Mouse (Mus musculus) limb, embryonic 15.5 days (tissue): ENCODE results near the gene Rasl11b. TPM values are rescaled to one million over a fixed set of nuclear protein-coding genes. Genes with fewer than 3 reads are reported as not detected.

ENCODE experiments used
- ATAC-seq: fragments of 200-750 bp; cut with Nextera tagmentation; 2 replicates; pipeline ENCODE4 v1.8.0; 2017; ENCODE audit warnings: low read depth, moderate TSS enrichment; ENCODE audit not compliant: insufficient number of reproducible peaks, low FRiP score, low TSS enrichment
- H3K27ac ChIP-seq: fragments of 300-500 bp; sonication (generic); 2 replicates; pipeline ENCODE4 v1.5.1; 2015; ENCODE audit warnings: moderate library complexity, mild to moderate bottlenecking, inconsistent platforms
- H3K27me3 ChIP-seq: fragments of 300-500 bp; sonication (generic); 2 replicates; pipeline ENCODE4 v1.6.1; 2015; ENCODE audit warnings: inconsistent platforms
- H3K36me3 ChIP-seq: fragments of 300-500 bp; sonication (generic); 2 replicates; pipeline ENCODE4 v1.6.1; 2015; ENCODE audit warnings: inconsistent platforms
- H3K4me1 ChIP-seq: fragments of 300-500 bp; sonication (generic); 2 replicates; pipeline ENCODE4 v1.6.1; 2015; ENCODE audit warnings: inconsistent platforms
- H3K4me2 ChIP-seq: fragments of 300-500 bp; sonication (generic); 2 replicates; pipeline ENCODE4 v1.6.1; 2015; ENCODE audit warnings: mild to moderate bottlenecking, inconsistent platforms
- H3K4me3 ChIP-seq: fragments of 300-500 bp; sonication (generic); 2 replicates; pipeline ENCODE4 v1.5.1; 2015; ENCODE audit warnings: mild to moderate bottlenecking, inconsistent platforms
- H3K9ac ChIP-seq: fragments of 300-500 bp; sonication (generic); 2 replicates; pipeline ENCODE4 v1.6.1; 2015; ENCODE audit warnings: inconsistent platforms
- H3K9me3 ChIP-seq: fragments of 300-500 bp; sonication (generic); 2 replicates; pipeline ENCODE4 v1.6.1; 2016; ENCODE audit warnings: inconsistent platforms
- WGBS: fragments of 180-500 bp; shearing (Covaris S2); methylation state at CpG from one replicate; pipeline ENCODE4 v1.1.7; 2015; 5-methylcytosine and 5-hydroxymethylcytosine counted together
- polyA plus RNA-seq: library from polyadenylated mRNA; unstranded; fragments of >200 nt; fragmentation: Nextera tagmentation; extraction: Ambion mirVana; gene quantifications from 2 replicates; pipeline ENCODE4 v1.2.1, GENCODE M21; 2015

The Rasl11b gene
- 126 and 133 TPM in 2 replicates for polyA plus RNA-seq

DNA sequence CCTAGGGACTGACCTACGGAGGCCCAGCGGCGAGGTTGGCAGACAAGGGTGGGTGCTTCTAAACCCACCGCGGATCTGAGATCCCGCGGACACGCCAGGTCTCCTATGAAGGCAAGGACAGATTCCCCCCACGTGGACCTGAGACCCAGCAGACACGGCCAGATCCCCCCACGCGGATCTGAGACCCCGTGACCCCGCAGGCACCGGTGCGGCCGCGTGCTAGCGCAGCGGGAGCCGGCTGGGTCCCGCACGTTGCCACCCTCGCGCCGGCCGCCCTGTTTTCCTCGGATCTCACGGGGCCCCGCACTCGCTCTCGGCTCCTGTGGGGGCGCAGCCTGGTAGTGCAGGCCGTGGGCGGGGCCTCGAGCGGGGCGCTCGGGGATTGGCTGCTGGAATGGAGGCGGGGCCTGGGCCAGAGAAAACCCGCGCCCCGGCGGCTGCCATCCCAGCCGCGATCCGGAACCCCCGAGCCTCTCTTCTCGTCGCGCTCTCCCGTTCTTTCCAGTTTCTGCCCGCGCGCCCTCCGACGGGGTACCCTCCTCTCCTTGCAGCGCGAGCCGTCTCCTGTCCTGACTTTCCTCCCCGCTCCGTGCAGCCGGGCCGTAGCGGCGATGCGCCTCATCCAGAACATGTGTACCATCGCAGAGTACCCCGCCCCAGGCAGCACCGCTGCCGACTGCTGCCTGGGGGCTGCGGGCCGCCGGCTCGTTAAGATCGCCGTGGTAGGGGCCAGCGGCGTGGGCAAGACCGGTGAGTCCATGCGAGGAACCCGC, at the start of gene Rasl11b:
Gene Rasl11b, plus strand, starts transcription at position 446 of the 773 bp plus-strand sequence.
- Histone ChIP-seq H3K27ac (peak within 1 kb of the TSS; percentile 93), H3K9ac (peak within 1 kb of the TSS; percentile 98), H3K4me3 (peak within 1 kb of the TSS; percentile 93), H3K4me2 (peak within 1 kb of the TSS; percentile 98), H3K36me3 (peaks cover 20% of the 10 kb centered on the region), H3K4me1 (peaks cover 67% of the 10 kb centered on the region), H3K27me3 (no peaks in the 10 kb centered on the region), H3K9me3 (no peaks in the 10 kb centered on the region)
- ATAC-seq = peak; percentile 83
- under 1% methylated on average over 79 of the region's 82 CpGs for WGBS

DNA sequence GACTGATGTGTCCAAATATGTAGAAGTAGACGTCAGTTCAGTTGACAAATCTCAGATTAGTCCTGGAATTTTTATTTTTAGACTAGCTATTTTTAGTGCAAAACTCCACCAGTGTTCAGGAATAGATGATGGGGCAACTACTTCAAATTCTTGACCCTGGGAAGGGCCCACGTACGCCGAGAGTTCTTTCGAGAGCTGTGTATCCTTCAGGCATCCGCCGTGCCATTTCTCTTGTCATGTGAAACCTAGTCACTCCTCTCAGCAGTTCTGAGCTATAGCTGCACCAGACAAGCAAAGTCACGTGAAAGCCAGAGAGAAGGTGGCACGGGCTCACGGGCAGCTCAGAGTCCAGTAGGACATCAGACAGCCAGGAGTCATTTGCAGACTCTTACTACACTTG, 47.5 kb upstream of the Rasl11b start:
- no peak for ATAC-seq
- Histone ChIP-seq H3K4me1 (no peaks in the 10 kb centered on the region), H3K4me3 (no peak overlapping the region), H3K9me3 (no peaks in the 10 kb centered on the region), H3K27me3 (no peaks in the 10 kb centered on the region), H3K27ac (no peak overlapping the region), H3K9ac (no peak overlapping the region), H3K36me3 (no peaks in the 10 kb centered on the region), H3K4me2 (no peak overlapping the region)
- WGBS = 70% methylated on average over 10 of the region's 10 CpGs

DNA sequence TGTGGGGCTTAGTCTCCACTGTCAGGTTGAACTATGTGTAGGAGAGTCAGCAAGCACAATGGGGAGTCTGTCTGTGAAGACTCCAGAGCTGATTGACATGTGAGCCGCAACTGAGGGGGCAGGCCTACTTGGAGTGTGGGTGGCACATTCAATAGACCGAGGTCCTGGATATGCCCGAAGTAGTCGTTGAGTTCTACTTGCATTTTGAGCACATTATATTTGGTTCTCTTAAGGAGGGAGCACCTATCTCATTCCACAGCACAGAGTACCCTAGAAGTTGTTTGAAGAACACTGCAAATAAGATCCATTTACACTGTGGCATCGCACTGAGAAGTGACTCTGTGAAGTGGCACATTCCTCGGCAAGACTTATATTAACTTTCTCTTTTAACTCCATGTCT, 45.1 kb upstream of the Rasl11b start:
- Histone ChIP-seq H3K4me2 (no peak overlapping the region), H3K36me3 (no peaks in the 10 kb centered on the region), H3K4me3 (no peak overlapping the region), H3K4me1 (peaks cover 2% of the 10 kb centered on the region; the same call in 1 of the 2 replicates), H3K27me3 (no peaks in the 10 kb centered on the region), H3K9me3 (no peaks in the 10 kb centered on the region), H3K27ac (no peak overlapping the region), H3K9ac (no peak overlapping the region)
- ATAC-seq = no peak
- 89% methylated on average over 6 of the region's 6 CpGs for WGBS

DNA sequence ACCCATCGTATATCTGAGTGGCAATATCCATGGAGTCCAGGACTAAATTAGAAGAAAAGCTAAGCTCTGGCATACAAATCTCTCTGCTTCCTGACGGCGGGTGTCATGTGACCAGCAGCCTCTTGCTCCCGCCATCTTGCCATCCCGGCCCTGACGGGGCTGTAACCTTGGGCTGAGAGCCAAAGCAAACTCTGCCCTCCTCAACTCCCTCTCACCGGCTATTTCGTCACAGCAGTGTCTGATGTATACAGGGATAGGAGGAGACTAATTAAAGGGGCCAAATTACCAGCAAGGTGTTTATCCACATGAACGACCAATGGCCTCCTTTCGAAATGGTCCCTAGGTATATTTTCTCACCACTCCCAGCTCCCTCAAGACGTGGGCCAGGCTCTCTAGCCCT, 43.3 kb upstream of the Rasl11b start:
- Histone ChIP-seq H3K9ac (no peak overlapping the region), H3K27ac (no peak overlapping the region), H3K9me3 (no peaks in the 10 kb centered on the region)

DNA sequence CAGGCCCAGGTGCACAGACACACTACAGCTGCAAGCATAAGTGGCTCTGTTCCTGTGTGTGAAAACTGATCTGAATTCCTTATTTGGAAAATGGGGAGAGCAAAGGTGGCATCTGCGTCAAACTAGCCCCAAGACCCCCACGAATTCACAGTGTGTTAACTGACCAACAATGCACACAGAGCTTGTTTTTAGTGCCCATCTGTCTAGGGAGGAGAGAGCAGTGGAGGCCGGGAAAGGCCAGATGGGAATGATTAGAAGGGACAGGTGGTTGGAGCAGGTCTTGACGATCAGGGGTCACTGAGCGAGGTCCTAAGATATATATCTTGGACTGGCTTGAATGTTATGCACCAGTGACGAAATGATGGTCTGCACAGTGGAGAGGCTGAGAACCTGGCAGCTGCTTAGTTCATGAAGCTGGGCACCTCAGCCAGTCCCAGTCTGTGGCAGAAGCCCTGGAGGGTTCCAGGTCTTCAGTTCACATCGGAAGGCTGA, 39.2 kb upstream of the Rasl11b start:
- Histone ChIP-seq H3K36me3 (no peaks in the 10 kb centered on the region), H3K9me3 (no peaks in the 10 kb centered on the region), H3K9ac (no peak overlapping the region), H3K4me3 (no peak overlapping the region), H3K4me1 (peaks cover 26% of the 10 kb centered on the region), H3K4me2 (no peak overlapping the region), H3K27ac (0 out of 2 replicates have a peak overlapping the region, but pooled peaks have one; percentile 7), H3K27me3 (no peaks in the 10 kb centered on the region)
- 30% methylated on average over 7 of the region's 7 CpGs for WGBS
- no peak for ATAC-seq

More for the DNA sequence above, 43.3 kb upstream of the Rasl11b start:
- 77% methylated on average over 11 of the region's 11 CpGs for WGBS
- Histone ChIP-seq H3K27me3 (no peaks in the 10 kb centered on the region), H3K4me1 (peaks cover 11% of the 10 kb centered on the region), H3K4me2 (no peak overlapping the region), H3K36me3 (no peaks in the 10 kb centered on the region), H3K4me3 (no peak overlapping the region)
- no peak for ATAC-seq

DNA sequence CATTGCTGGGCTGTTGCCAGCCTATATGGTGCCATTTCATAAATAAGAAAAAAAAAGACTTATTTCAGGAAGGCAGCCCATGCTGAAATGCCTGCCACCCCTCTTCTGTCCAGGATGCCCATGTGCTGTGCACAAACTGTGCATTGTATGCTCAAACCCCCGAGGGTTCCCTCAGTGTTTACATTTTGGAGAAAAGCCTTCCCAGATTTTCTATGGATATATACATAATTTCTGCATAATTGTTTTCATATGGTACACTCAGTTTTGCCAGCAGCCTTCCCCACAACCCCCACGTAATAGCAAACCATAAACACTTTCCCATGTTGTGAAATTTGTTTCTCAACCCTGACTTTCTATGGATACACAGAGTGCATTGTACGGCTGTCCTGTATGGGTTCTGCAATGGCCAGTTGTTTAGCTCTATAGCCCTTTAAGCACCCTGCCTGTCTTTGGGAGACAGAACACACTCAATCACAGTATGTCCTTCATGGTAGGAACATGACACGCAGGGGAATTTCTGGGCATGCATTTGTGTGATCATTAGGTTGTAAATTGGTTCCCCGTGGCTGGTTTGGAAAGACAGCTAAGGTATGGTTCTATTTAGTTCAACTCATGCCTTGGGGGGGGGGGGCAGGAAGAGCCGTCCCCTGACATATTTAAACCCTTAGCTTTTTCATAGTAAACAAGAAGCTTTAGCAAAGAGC, 36.0 kb upstream of the Rasl11b start:
- 43% methylated on average over 6 of the region's 6 CpGs for WGBS

DNA sequence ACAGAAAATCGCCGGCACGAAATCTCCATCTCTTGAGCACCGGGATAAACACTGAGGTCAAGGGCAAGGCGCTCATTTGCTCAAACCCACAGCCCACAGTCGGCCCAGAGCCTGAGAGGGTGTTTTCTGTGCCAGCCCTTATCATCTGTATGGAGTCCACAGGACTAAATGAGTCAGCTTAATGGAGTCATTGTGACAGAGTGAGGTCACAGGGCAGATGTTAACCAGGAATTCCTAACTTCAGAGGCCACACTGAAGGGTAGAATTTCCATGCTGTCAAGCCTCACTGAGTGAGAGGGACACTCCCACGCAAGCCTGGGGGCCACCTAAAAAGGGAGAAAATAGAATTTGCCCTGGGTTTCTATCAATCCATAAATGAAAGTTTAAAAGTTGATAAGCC, 35.2 kb upstream of the Rasl11b start:
- no peak for ATAC-seq
- H3K36me3 ChIP-seq = no peaks in the 10 kb centered on the region
- H3K4me2 ChIP-seq = no peak overlapping the region
- peaks cover 45% of the 10 kb centered on the region for H3K4me1 ChIP-seq
- H3K9me3 ChIP-seq = no peaks in the 10 kb centered on the region
- WGBS = 51% methylated on average over 7 of the region's 7 CpGs
- H3K27ac ChIP-seq = peak overlapping the region; percentile 83
- H3K27me3 ChIP-seq = no peaks in the 10 kb centered on the region
- no peak overlapping the region for H3K9ac ChIP-seq
- H3K4me3 ChIP-seq = no peak overlapping the region

More for the DNA sequence above, 36.0 kb upstream of the Rasl11b start:
- H3K4me1 ChIP-seq = peaks cover 47% of the 10 kb centered on the region
- no peak overlapping the region for H3K9ac ChIP-seq
- H3K36me3 ChIP-seq = no peaks in the 10 kb centered on the region
- no peak overlapping the region for H3K4me2 ChIP-seq
- ATAC-seq = no peak
- no peaks in the 10 kb centered on the region for H3K27me3 ChIP-seq
- H3K27ac ChIP-seq = peak overlapping the region; percentile 83
- H3K4me3 ChIP-seq = no peak overlapping the region
- H3K9me3 ChIP-seq = no peaks in the 10 kb centered on the region

DNA sequence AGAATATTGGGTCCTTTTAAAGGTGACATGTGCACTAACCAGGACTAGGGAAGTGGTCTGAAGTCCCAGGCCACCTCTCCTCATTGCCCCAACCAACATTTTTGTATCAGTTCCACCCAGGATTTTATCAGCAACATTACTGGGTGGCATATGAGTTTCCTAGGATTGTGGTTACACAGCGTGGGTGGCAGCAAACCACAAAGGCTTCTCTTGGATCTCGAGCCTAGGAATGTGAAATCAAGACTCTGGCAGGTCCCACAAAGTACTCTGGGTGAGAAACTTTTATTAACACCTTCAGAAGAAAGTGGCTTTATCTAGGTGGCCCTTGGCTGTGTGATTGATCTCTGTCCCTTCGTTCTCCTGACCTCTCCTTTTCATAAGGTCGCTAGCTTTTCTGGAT, 34.7 kb upstream of the Rasl11b start:
- no peaks in the 10 kb centered on the region for H3K9me3 ChIP-seq
- no peak overlapping the region for H3K9ac ChIP-seq
- H3K4me3 ChIP-seq = no peak overlapping the region
- 61% methylated on average over 4 of the region's 4 CpGs for WGBS
- peak overlapping the region; percentile 83 for H3K27ac ChIP-seq
- no peak overlapping the region for H3K4me2 ChIP-seq
- H3K27me3 ChIP-seq = no peaks in the 10 kb centered on the region
- no peaks in the 10 kb centered on the region for H3K36me3 ChIP-seq
- ATAC-seq = no peak
- peaks cover 44% of the 10 kb centered on the region for H3K4me1 ChIP-seq

DNA sequence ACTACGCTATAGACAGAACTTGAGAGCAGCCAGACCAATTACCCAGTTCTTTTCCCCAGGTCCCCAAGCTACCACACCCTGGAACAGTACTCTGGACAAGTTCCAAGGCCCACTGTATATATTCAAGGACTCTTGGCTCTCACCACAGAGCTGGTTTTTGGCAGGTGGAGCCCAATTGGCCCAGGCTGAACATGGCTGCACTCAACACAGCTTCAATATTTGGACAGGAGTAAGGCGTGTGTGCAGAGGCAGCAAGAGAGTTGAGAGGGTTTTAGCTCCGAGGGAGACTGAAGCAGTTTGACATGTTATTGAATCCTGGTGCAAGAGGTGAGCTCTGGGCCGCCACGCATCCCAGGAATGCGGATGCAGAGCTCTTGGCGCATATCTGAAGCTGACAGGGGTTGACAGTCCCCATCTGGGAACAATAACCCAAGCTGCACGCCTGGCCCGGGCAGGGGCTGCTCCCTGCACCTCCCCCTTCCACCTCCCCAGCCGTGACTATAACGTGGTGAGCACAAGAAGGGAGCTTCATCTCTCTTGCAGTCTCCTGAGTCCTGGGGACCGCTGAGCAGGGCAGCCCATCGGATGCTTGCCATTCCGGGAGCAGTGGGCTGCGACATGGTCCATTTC, 33.7 kb upstream of the Rasl11b start:
- peaks cover 36% of the 10 kb centered on the region for H3K4me1 ChIP-seq
- peak overlapping the region; percentile 17 for H3K4me3 ChIP-seq
- H3K27me3 ChIP-seq = no peaks in the 10 kb centered on the region
- no peaks in the 10 kb centered on the region for H3K36me3 ChIP-seq
- H3K9me3 ChIP-seq = no peaks in the 10 kb centered on the region
- no peak overlapping the region for H3K9ac ChIP-seq
- peak; percentile 88 for ATAC-seq
- peak overlapping the region; percentile 83 for H3K27ac ChIP-seq
- H3K4me2 ChIP-seq = peak overlapping the region; percentile 43
- 4% methylated on average over 15 of the region's 15 CpGs for WGBS

DNA sequence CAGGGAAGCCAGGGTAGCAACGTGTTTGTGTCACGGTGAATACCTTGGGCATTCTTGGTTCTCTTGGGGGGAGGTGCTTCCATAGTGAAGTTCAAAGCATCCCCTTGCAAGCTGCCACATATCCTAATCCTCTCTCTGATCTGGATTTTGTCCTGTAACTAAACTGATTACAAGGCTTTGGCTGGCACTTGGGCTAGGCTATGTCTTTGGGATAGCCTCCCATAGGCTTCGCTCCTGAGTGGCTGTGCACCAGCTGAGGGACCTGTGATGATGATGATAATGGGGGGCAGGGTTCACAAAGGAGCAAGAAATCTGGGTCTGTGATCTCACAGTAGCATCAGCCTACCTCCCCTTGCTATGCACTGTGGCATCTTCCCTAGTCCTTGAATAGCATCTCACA, 33.1 kb upstream of the Rasl11b start:
- no peaks in the 10 kb centered on the region for H3K27me3 ChIP-seq
- H3K4me2 ChIP-seq = peak overlapping the region; percentile 43
- peaks cover 36% of the 10 kb centered on the region for H3K4me1 ChIP-seq
- H3K36me3 ChIP-seq = no peaks in the 10 kb centered on the region
- peak overlapping the region; percentile 17 for H3K4me3 ChIP-seq
- no peak for ATAC-seq
- peak overlapping the region; percentile 83 for H3K27ac ChIP-seq
- H3K9ac ChIP-seq = no peak overlapping the region
- no peaks in the 10 kb centered on the region for H3K9me3 ChIP-seq
- 37% methylated on average over 3 of the region's 3 CpGs for WGBS

DNA sequence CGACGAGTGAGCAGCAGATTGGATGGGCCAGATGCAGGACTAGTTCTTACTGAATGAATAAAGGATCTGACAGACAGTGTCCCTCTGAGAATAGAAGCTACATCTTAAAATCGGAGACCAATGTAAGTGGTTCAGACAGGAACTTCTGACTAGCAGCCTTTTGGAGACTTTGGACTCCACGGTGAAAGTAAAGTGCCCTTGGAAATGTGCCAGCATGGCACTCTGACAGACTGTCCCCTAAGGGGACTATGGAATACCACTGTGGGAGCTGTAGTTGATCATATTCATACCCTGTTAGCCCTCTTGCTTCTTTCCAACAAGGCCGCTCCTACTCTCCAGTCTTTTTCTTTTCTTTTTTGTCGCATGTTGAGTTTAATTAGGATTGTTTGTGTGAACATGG, 31.9 kb upstream of the Rasl11b start:
- Histone ChIP-seq H3K4me1 (peaks cover 37% of the 10 kb centered on the region), H3K27me3 (no peaks in the 10 kb centered on the region), H3K36me3 (no peaks in the 10 kb centered on the region), H3K4me2 (no peak overlapping the region), H3K9me3 (no peaks in the 10 kb centered on the region), H3K4me3 (no peak overlapping the region), H3K9ac (no peak overlapping the region), H3K27ac (no peak overlapping the region)
- ATAC-seq = no peak
- 72% methylated on average over 6 of the region's 6 CpGs for WGBS

DNA sequence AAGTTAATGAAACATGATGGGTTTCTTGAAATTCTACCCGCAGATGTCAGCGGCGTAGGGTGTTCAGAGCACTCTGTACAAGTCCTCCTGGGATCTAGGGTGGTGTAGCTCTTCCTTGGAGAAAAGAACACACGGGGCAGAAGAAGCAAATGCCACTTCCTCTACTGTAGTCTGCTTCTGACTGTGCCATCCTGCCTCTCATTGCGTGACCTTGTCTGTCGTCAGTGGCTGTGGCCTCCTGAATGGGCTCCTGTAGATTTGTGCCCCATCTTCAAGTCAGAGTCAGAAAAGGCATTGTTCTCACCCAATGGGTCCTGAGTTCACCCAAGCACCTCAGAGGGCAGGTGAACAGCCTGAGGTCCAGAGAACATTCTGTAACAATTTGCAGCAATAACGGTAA, 30.5 kb upstream of the Rasl11b start:
- Histone ChIP-seq H3K9me3 (no peaks in the 10 kb centered on the region), H3K27ac (no peak overlapping the region), H3K4me1 (peaks cover 37% of the 10 kb centered on the region), H3K9ac (no peak overlapping the region), H3K27me3 (no peaks in the 10 kb centered on the region), H3K36me3 (no peaks in the 10 kb centered on the region), H3K4me3 (no peak overlapping the region), H3K4me2 (no peak overlapping the region)
- ATAC-seq = no peak
- WGBS = 84% methylated on average over 7 of the region's 7 CpGs
